33 mouse cellular contexts compared by ENCODE assay signal in genomic region chr4:150585800-150586199, GRCm38 (mm10).
DNase-seq lines count a peak whose midpoint lies in the region; ATAC-seq and TF ChIP-seq lines count a peak whose summit lies in the region.
"Had no signal": no experiment of that assay in that cellular context is flagged by ENCODE, and none has a peak within 500 bp of the region (broad histone marks: within the 10 kb centered on the region; RNA-seq: fewer than 3 reads in every experiment).

No protein-coding gene starts in this region.

- peaks cover 89% of the 10 kb centered on the region for H3K4me1 ChIP-seq in neural tube, embryonic 13.5 days (replicated peaks)
- peaks cover 88% of the 10 kb centered on the region for H3K4me1 ChIP-seq in liver, embryonic 12.5 days

- H3K9ac ChIP-seq in neural tube, embryonic 13.5 days, result no peak overlapping the region
- no peak overlapping the region for H3K9ac ChIP-seq in liver, embryonic 12.5 days
- H3K9ac ChIP-seq: embryonic facial prominence, embryonic 13.5 days; hindbrain, embryonic 15.5 days; limb, embryonic 13.5 days; neural tube, embryonic 12.5 days; stomach, embryonic 15.5 days had no signal

- WGBS in neural tube, embryonic 13.5 days, result 90% methylated on average over 2 of the region's 2 CpGs
- 31% methylated on average over 2 of the region's 2 CpGs for WGBS in liver, embryonic 12.5 days (ENCODE audit: insufficient replicate concordance)

- TF ChIP-seq CTCF in gastrocnemius, adult 2 months (IDR thresholded peaks at IDR 0.05), result no peak

- H3K4me3 ChIP-seq in gastrocnemius, adult 2 months, result no peak overlapping the region
- H3K4me3 ChIP-seq in neural tube, embryonic 13.5 days, result no peak overlapping the region
- H3K4me3 ChIP-seq in liver, embryonic 12.5 days, result no peak overlapping the region
- H3K4me3 ChIP-seq: embryonic facial prominence, embryonic 13.5 days; hindbrain, embryonic 10.5 days; hindbrain, embryonic 15.5 days; limb, embryonic 13.5 days; neural tube, embryonic 12.5 days; stomach, embryonic 15.5 days had no signal

- no peaks in the 10 kb centered on the region for H3K9me3 ChIP-seq in neural tube, embryonic 13.5 days
- H3K9me3 ChIP-seq in liver, embryonic 12.5 days (replicated peaks), result no peaks in the 10 kb centered on the region
- H3K9me3 ChIP-seq: embryonic facial prominence, embryonic 13.5 days; hindbrain, embryonic 10.5 days; hindbrain, embryonic 15.5 days; limb, embryonic 13.5 days; neural tube, embryonic 12.5 days; stomach, embryonic 15.5 days had no signal

- peak overlapping the region; percentile 97 for H3K27ac ChIP-seq in gastrocnemius, adult 2 months
- peak overlapping the region; percentile 33; the same call in 1 of the 2 replicates for H3K27ac ChIP-seq in neural tube, embryonic 13.5 days (replicated peaks)
- peak overlapping the region; percentile 64; the same call in 1 of the 2 replicates for H3K27ac ChIP-seq in liver, embryonic 12.5 days
- H3K27ac ChIP-seq: embryonic facial prominence, embryonic 13.5 days; hindbrain, embryonic 10.5 days; kidney, postnatal 0 days; limb, embryonic 13.5 days; neural tube, embryonic 12.5 days; stomach, embryonic 15.5 days had no signal

- intact Hi-C loops in gastrocnemius, adult 2 months (cut with DNase I), result no loop called here

- no peaks in the 10 kb centered on the region for H3K36me3 ChIP-seq in neural tube, embryonic 13.5 days
- H3K36me3 ChIP-seq in liver, embryonic 12.5 days, result peaks cover 6% of the 10 kb centered on the region; the same call in 1 of the 2 replicates
- H3K36me3 ChIP-seq: embryonic facial prominence, embryonic 13.5 days; hindbrain, embryonic 15.5 days; neural tube, embryonic 12.5 days; stomach, embryonic 15.5 days had no signal

- DNase-seq in gastrocnemius, adult 2 months, result no peak
- no peak for DNase-seq in gastrocnemius, postnatal 25 days
- DNase-seq in neural tube, embryonic 10.5 days (ENCODE audit: extremely low spot score, low spot score), result no peak
- DNase-seq in Muller cell, postnatal 12 days (ENCODE audit: inconsistent ontology term), result no peak
- DNase-seq in layer of hippocampus, postnatal 25 days (ENCODE audit: extremely low spot score in 1 of 2, low spot score in 1 of 2), result no peak
- DNase-seq: adrenal gland, adult 8-10 months; cerebellum, adult 11 months; cerebellum, adult 9-10 months; cerebellum, postnatal 36 days; embryo, embryonic 11 days; heart, postnatal 14 days; kidney, adult 18-20 months; kidney, postnatal 4 days; layer of hippocampus, adult 9-11 months; lung, adult 2 months; lung, postnatal 14 days; right cerebral cortex, postnatal 4 days; thymus, adult 18-20 months; thymus, postnatal 25 days had no signal

- no peaks in the 10 kb centered on the region for H3K27me3 ChIP-seq in neural tube, embryonic 13.5 days
- no peaks in the 10 kb centered on the region for H3K27me3 ChIP-seq in liver, embryonic 12.5 days (replicated peaks)
- H3K27me3 ChIP-seq: embryonic facial prominence, embryonic 13.5 days; hindbrain, embryonic 15.5 days; limb, embryonic 13.5 days; neural tube, embryonic 12.5 days; stomach, embryonic 15.5 days had no signal

- no peak overlapping the region for H3K4me2 ChIP-seq in neural tube, embryonic 13.5 days
- H3K4me2 ChIP-seq in liver, embryonic 12.5 days, result peak overlapping the region; percentile 19
- H3K4me2 ChIP-seq: embryonic facial prominence, embryonic 13.5 days; hindbrain, embryonic 15.5 days; limb, embryonic 13.5 days; midbrain, embryonic 11.5 days; neural tube, embryonic 12.5 days; stomach, embryonic 15.5 days had no signal

- no peak for ATAC-seq in neural tube, embryonic 13.5 days (ENCODE audit: low read depth)
- ATAC-seq in liver, embryonic 12.5 days, result peak; percentile 77
- ATAC-seq in megakaryocyte progenitor cell, adult 5-6 weeks (replicated peaks; ENCODE audit: poor library complexity), result peak; percentile 24; the same call in 1 of the 2 replicates
- ATAC-seq: activated CD4-positive, CD25-positive, alpha-beta regulatory T cell, adult 4 months; forebrain, embryonic 16.5 days; midbrain, embryonic 16.5 days had no signal

Comparison
In these comparisons a context has a peak if more than half of its experiments do, and no peak if none do; other contexts are left out.
1. H3K27ac ChIP-seq: peak in every context shown above with its lines; median percentile 97 in gastrocnemius, adult 2 months; 64 in liver, embryonic 12.5 days; 33 in neural tube, embryonic 13.5 days.